Mouse (Mus musculus) ES-E14 (cell line): ENCODE data around the gene Hdac4.

Experiments
- CHD2 ChIP-seq: IDR thresholded peaks from 2 replicates; pipeline ENCODE4 v1.6.1; 2014; ENCODE audit warnings: mild to moderate bottlenecking, low read depth, low read length, inconsistent platforms
- ZC3H11A ChIP-seq: IDR thresholded peaks from 2 replicates; pipeline ENCODE4 v1.6.1; 2012; ENCODE audit warnings: low read depth, mild to moderate bottlenecking, inconsistent platforms, low read length, borderline replicate concordance
- ZNF384 ChIP-seq: IDR thresholded peaks from 2 replicates; pipeline ENCODE4 v1.6.1; 2012; ENCODE audit warnings: low read depth, low read length, inconsistent platforms

DNA sequence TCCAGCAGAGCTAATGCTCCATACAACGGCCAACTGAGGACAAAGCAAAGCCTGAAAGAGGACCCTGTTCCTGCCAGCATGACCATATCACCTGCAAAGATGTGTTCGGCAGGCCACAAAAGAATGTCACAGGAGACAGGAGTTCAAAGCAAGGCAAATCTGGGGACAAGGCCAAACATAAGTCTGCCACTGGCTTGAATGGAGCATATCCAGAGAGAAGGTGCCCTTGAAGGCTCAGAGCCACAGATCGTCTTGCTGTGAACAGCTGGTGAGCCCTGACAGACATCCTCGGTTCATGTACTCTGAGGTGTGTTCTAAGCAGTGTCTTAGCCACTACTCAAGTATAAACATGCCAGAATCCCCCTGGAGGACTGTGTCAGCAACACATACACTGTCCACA, 79.3 kb downstream of the Hdac4 start:
- TF ChIP-seq CHD2 (no peak), ZNF384 (no peak), ZC3H11A (no peak)
